Mouse (Mus musculus) c-Kit-negative CD71-positive TER-119-positive erythroid progenitor cells, embryonic 14.5 days (primary cell): ENCODE results near the gene Apc2.

Source experiments
- DNase-seq: peaks from one replicate; pipeline ENCODE4 v3.0.0-alpha.2; 2013; ENCODE audit warnings: low read depth, low spot score

Gene Apc2

DNA sequence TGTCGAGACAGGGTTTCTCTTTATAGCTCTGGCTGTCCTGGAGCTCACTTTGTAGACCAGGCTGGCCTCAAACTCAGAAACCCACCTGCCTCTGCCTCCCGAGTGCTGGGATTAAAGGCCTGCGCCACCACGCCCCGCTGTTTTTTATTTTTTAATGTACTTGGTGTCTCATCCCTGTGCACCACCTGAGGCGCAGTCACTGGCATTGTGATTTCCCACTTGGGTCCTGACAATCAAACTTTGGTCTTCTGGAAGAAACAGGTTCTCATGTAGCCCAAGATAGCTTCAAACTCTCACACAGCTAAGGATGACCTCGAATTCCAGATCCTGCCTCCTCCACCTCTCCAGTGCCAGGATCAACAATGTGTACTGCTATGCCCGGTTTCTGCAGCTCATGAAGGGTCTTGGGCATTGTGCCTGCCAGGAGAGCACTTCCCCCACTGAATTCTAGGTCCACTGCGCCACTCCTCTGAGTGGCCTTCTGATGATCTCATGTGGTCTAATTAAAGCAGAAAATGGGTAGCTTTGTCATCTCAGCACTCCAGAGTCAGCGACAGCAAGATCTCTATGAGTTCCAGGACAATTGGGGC is 32.9 kb upstream of the Apc2 start:
- DNase-seq = no peak

GRCm38 (mm10) chr10:80264341-80265148 is 31.2 kb upstream of the Apc2 start:
- peak; percentile 97 for DNase-seq

- no peak for DNase-seq
Observed at GRCm38 (mm10) chr10:80265149-80265486, 30.7 kb upstream of the Apc2 start.

DNA sequence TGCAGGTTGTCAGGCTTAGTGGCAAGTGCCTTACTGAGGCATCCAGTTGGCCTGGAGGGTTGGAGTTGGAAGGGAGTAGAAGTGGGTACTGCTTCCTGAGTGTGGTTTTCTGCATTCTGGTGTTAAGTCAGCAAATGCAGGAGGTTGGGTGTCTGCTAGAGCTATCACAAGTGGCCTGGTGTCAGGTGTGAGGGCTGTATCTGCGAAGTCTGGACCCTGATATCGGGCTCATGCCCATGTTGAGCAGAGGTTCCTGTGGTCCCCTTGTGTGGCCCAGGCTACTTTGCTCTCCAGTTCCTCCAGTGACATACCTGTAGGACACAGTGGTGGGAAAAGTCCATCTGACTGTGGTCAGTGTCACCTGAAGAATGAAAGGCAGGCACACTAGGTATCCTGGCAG is 25.7 kb upstream of the Apc2 start:
- no peak for DNase-seq

- no peak for DNase-seq
Observed at GRCm38 (mm10) chr10:80270734-80271181, 25.0 kb upstream of the Apc2 start.

DNA sequence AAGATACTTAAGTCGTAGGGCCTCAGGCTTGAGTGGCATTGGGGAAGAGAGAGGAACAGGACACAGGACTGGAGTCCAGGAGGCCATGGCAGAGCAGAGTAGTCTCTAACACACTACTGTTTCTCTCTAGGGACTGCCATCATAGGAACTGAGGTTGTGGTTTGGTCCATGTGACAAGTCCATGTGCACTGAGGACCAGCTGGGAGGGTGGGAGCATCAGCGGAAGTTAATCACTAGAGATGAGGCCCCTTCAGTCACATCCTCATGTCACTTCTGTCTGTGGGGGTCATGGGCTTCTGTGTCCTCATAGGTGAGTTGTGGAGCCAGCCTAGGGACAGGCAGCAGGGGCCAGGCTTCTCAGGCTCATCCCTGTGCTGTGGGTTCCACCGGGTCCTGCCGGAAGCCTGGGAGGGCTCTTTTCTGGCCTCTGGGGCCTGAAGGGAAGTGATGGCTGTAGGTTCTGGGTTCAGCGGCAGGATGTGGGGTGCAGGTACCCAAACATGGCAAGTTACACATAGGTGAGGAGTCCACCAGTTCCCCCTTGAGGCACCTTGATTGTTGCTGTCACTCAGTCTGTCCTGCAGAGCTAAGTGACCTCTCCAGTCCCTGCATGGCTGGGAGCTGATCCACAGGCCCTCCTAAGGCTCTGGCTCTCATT is 24.5 kb upstream of the Apc2 start:
- no peak for DNase-seq

DNA sequence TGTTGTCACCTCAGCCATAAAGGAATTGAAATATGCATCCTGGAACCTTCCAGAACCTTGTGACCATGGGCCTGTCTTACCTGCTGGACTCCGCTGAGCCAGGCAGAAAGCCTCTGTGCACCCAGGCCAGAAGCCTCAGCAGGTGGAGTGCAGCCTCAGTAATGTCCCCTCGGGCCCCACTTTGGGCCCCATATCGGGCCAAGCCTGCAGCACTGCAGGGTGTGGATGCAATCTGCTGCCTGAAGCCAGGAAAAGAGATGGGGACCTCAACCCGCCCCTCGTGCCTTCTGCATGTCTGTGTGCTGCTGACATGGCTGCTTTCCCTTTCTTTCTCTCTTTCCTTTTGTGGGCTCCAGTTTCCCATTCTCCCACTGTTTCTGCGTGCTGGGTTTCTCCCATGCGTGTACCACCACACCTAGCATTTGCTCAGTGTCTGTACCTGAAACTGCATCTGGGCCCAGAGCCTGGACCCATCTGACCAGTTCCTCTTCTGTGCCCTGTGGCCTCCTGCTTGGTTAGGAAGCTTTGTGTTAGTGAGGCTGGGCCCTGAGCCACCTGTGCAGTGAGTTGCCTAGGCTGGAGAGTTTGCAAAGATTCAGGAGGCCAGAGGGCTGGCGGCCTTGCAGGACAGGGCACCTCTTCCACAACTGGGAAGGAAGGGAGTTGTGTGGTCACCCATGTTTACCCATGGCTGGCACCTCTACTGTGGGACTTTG is 23.7 kb upstream of the Apc2 start:
- DNase-seq = no peak

DNA sequence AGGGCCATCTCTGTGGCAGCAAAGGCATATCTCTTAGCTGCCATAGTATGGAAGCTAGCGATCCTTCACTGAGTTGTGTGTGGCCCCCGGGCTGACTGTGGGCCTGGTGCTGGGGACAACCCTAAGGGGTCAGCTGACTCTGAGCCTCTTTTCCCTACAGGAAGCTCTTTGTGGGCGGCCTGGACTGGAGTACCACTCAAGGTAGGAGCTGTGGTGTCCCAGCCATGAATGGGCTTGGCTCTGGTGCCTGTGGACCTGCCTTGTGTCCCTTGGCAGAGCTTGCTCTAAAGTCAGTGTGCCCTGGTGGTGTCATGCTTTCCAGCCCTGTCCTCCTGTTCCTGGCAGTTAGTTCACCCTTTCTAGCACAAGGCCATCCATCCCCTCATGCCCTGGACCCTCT is 21.9 kb upstream of the Apc2 start:
- no peak for DNase-seq

GRCm38 (mm10) chr10:80276238-80276637 is 19.5 kb upstream of the Apc2 start:
- DNase-seq = no peak

GRCm38 (mm10) chr10:80278390-80278789 is 17.4 kb upstream of the Apc2 start:
- DNase-seq = no peak

GRCm38 (mm10) chr10:80279273-80279672 is 16.5 kb upstream of the Apc2 start:
- no peak for DNase-seq

DNA sequence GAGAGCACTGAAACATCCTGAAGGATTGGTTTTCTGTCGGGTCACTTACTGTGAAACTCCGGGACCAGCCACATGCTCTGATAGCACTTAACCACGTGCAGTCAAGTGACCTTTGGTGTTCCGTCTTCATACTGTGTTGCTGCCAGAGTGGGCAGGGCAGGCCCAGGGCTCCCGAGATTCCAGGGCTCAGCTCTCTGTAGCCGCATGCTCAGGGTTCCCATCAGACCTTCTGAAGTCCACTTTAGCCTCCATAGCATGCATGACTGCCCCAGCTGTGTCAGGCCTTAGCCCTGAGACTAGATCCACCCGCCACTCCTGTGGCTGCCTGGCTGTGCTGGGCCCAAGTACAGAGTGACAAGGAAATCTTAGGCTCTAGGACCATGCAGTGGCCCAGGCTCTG is 14.5 kb upstream of the Apc2 start:
- no peak for DNase-seq

DNA sequence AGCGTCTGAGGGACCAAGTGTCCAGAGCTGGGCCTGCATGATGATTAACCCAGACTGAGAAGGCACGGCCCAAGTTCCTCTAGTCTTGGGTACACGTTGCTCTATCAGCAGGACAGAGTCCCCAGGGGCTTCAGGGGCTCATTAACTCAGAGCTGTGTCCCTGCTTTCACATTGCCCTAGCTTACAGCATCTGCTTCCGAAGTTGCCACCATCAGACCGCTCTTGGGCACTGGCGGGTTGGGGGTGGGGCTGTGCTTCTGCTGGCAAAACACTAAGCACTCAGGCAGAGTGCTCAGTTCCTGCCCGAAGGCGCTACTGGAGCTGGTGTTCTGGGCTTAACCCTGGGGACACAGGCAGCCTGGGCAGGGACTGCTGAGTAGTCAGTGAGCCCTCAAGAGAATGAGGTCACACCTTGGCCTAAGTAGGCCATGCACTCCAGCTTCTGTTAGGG is 13.8 kb upstream of the Apc2 start:
- no peak for DNase-seq

DNA sequence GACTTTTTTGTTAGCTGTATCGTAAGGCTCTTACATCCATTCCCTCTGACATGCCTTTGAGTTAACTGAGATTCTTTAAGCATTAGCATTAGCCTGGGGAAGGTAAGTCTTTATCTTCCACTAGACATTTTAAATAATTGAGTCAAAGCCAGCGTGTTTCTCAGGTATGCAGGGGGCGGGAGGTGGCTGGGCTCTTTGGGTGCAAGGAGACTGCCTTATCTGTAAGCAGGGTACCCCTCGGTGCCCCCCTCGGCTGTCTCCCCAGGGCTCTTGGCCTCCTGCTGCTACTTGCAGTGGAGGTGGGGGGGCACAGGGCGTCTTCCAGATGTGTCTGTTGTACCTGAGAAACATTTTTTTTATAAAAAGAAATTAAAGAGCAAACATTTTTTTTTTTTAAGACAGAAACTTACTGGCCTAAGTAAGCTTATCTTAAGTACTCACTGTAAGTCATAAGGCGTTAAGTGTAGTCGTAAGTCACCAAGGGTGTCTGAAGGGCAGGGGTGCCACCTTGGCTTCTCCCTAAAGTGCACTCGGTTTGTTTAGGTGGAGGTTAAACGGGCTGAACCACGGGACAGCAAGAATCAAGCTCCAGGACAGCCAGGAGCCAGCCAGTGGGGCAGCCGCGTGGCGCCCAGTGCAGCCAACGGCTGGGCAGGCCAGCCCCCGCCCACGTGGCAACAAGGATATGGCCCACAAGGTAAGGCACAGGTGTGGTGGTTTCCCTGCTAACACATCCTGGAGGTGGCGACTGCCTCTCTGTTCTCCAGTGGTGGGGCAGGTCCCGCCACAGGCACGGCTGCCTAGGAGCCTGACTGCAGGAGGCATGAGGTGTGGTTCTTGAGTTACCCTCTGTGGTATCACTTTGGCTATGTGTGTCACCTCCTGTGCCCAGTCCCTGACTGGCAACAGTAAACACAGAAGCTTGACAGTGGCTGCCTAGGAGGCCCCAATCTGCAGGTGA is 13.0 kb upstream of the Apc2 start:
- DNase-seq = no peak

DNA sequence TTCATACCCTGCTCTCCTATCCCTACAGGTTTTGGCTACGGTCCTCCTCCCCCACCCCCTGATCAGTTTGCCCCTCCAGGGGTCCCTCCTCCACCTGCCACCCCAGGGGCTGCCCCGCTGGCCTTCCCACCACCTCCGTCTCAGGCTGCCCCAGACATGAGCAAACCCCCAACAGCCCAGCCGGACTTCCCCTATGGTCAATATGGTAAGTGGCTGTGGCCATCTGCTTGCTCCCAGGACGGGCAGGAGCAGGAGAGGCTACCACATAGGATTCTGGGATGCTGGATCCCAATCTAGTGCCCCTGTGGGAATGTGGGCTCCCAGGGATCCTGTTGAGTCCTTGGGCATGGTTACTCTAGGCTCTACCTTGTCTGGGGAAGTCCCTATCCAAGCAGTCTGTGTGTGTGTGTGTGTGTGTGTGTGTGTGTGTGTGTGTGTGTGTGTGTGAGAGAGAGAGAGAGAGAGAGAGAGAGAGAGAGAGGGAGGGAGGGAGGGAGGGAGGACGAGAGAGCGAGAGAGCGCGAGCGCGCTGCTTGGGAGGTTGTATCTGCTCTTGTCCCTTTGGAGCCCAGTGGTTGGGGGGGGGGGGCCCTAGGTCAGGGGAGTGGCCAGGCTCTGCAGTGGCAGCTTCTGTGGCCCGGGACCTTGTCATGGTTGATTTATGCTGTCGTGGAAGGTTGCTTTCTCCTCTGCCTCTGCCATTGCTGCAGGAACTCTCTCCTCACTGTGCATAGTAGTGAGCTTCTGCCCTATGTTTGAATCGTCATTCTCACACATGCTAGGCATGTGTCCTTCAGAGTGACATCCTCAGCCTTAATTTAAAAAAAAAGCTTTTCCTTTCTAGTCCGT is 10.3 kb upstream of the Apc2 start:
- no peak for DNase-seq

GRCm38 (mm10) chr10:80288097-80288496 is 7.7 kb upstream of the Apc2 start:
- DNase-seq = no peak

- DNase-seq = no peak
Observed at GRCm38 (mm10) chr10:80288657-80289056, 7.1 kb upstream of the Apc2 start.

GRCm38 (mm10) chr10:80292251-80293146 is 3.3 kb upstream of the Apc2 start, which contains the start of gene Rps15:
Gene Rps15, plus strand, starts transcription at chr10:80292453.
- peak; percentile 86 for DNase-seq

- DNase-seq = no peak
Observed at GRCm38 (mm10) chr10:80293325-80293724, 2.5 kb upstream of the Apc2 start.
